Mouse (Mus musculus) heart, embryonic 13.5 days (tissue): ENCODE data around the gene Olfr393. TPM values are rescaled to one million over a fixed set of nuclear protein-coding genes. Genes with fewer than 3 reads are reported as not detected.

ENCODE experiments used
- ATAC-seq: fragments of 200-750 bp; cut with Nextera tagmentation; 2 replicates; pipeline ENCODE4 v1.8.0; 2017; ENCODE audit warnings: moderate TSS enrichment; ENCODE audit not compliant: insufficient number of reproducible peaks, low FRiP score, low TSS enrichment; ENCODE audit errors: extremely low read depth
- H3K27ac ChIP-seq: fragments of 300-500 bp; sonication (generic); replicated peaks from 2 replicates; pipeline ENCODE4 v1.5.1; 2015; ENCODE audit warnings: moderate library complexity, mild to moderate bottlenecking, inconsistent platforms
- H3K27me3 ChIP-seq: fragments of 300-500 bp; sonication (generic); replicated peaks from 2 replicates; pipeline ENCODE4 v1.6.1; 2015; ENCODE audit warnings: mild to moderate bottlenecking, inconsistent platforms
- H3K36me3 ChIP-seq: fragments of 300-500 bp; sonication (generic); 2 replicates; pipeline ENCODE4 v1.6.1; 2015; ENCODE audit warnings: mild to moderate bottlenecking, inconsistent platforms
- H3K4me1 ChIP-seq: fragments of 300-500 bp; sonication (generic); 2 replicates; pipeline ENCODE4 v1.6.1; 2015; ENCODE audit warnings: inconsistent platforms
- H3K4me2 ChIP-seq: fragments of 300-500 bp; sonication (generic); 2 replicates; pipeline ENCODE4 v1.6.1; 2015; ENCODE audit warnings: inconsistent platforms, mild to moderate bottlenecking, moderate library complexity
- H3K4me3 ChIP-seq: fragments of 300-500 bp; sonication (generic); 2 replicates; pipeline ENCODE4 v1.5.1; 2015; ENCODE audit warnings: moderate library complexity, mild to moderate bottlenecking, inconsistent platforms
- H3K9ac ChIP-seq: fragments of 300-500 bp; sonication (generic); 2 replicates; pipeline ENCODE4 v1.6.1; 2015; ENCODE audit warnings: inconsistent platforms, mild to moderate bottlenecking, moderate library complexity
- H3K9me3 ChIP-seq: fragments of 300-500 bp; sonication (generic); 2 replicates; pipeline ENCODE4 v1.6.1; 2016; ENCODE audit warnings: inconsistent platforms
- WGBS: fragments of 180-500 bp; shearing (Covaris S2); methylation state at CpG from one replicate; pipeline ENCODE4 v1.1.7; 2015; ENCODE audit warnings: mixed read lengths; 5-methylcytosine and 5-hydroxymethylcytosine counted together
- polyA plus RNA-seq: library from polyadenylated mRNA; unstranded; fragments of >200 nt; fragmentation: Nextera tagmentation; extraction: Ambion mirVana; gene quantifications from 2 replicates; pipeline ENCODE4 v1.2.1, GENCODE M21; 2015

Gene Olfr393
- polyA plus RNA-seq: not detected in 2 replicates

GRCm38 (mm10) chr11:73851354-73851753 is at the start of gene Olfr393:
Gene Olfr393, minus strand, starts transcription at chr11:73851454.
- H3K36me3 ChIP-seq: no peaks in the 10 kb centered on the region
- no peak within 1 kb of the TSS for H3K4me3 ChIP-seq
- no peak for ATAC-seq
- H3K9me3 ChIP-seq: peaks cover 14% of the 10 kb centered on the region; the same call in 1 of the 2 replicates
- no peak within 1 kb of the TSS for H3K4me2 ChIP-seq
- H3K27ac ChIP-seq: no peak within 1 kb of the TSS
- H3K9ac ChIP-seq: no peak within 1 kb of the TSS
- H3K4me1 ChIP-seq: no peaks in the 10 kb centered on the region
- no peaks in the 10 kb centered on the region for H3K27me3 ChIP-seq

- H3K4me2 ChIP-seq: no peak within 1 kb of the TSS
- H3K27me3 ChIP-seq: no peaks in the 10 kb centered on the region
- WGBS: 70% methylated on average over 1 of the region's 1 CpGs
- H3K36me3 ChIP-seq: no peaks in the 10 kb centered on the region
- no peak for ATAC-seq
- H3K9ac ChIP-seq: no peak within 1 kb of the TSS
- H3K9me3 ChIP-seq: peaks cover 13% of the 10 kb centered on the region; the same call in 1 of the 2 replicates
- no peaks in the 10 kb centered on the region for H3K4me1 ChIP-seq
- no peak within 1 kb of the TSS for H3K4me3 ChIP-seq
- no peak within 1 kb of the TSS for H3K27ac ChIP-seq
Measured at GRCm38 (mm10) chr11:73890671-73891070, 39.4 kb upstream of the Olfr393 start, which contains the start of gene Olfr394. Gene Olfr394, minus strand, starts transcription at chr11:73890771.

- Histone ChIP-seq H3K36me3 (no peaks in the 10 kb centered on the region), H3K27ac (no peak within 1 kb of the TSS), H3K27me3 (no peaks in the 10 kb centered on the region), H3K4me1 (no peaks in the 10 kb centered on the region), H3K4me2 (no peak within 1 kb of the TSS), H3K4me3 (no peak within 1 kb of the TSS), H3K9me3 (peaks cover 11% of the 10 kb centered on the region; the same call in 1 of the 2 replicates), H3K9ac (no peak within 1 kb of the TSS)
- no peak for ATAC-seq
- 75% methylated on average over 1 of the region's 1 CpGs for WGBS
Measured at GRCm38 (mm10) chr11:73816949-73817348, 34.3 kb downstream of the Olfr393 start, which contains the start of gene Olfr392. Gene Olfr392, minus strand, starts transcription at chr11:73817049.

GRCm38 (mm10) chr11:73802952-73803351 is 48.3 kb downstream of the Olfr393 start, which contains the start of gene Olfr391-ps:
Gene Olfr391-ps, minus strand, starts transcription at chr11:73803052.
- no peak for ATAC-seq
- Histone ChIP-seq H3K36me3 (no peaks in the 10 kb centered on the region), H3K4me2 (no peak within 1 kb of the TSS), H3K9ac (no peak within 1 kb of the TSS), H3K27me3 (no peaks in the 10 kb centered on the region), H3K9me3 (0 out of 2 replicates have a peak, but pooled peaks cover 5% of the 10 kb centered on the region), H3K4me1 (no peaks in the 10 kb centered on the region), H3K27ac (no peak within 1 kb of the TSS), H3K4me3 (no peak within 1 kb of the TSS)
- WGBS: 24% methylated on average over 1 of the region's 1 CpGs

Other genes with a start within 250 kb of the Olfr393 start
- gene Zfp735, start 162.7 kb downstream of the Olfr393 start, polyA plus RNA-seq: not detected in 2 replicates
- gene Olfr389, start 70.7 kb downstream of the Olfr393 start, polyA plus RNA-seq: not detected in 2 replicates
- not detected in 2 replicates for gene Olfr390, start 68.5 kb downstream of the Olfr393 start, polyA plus RNA-seq
- gene Olfr391-ps, start 48.4 kb downstream of the Olfr393 start, polyA plus RNA-seq: not detected in 2 replicates
- gene Olfr392, start 34.4 kb downstream of the Olfr393 start, polyA plus RNA-seq: not detected in 2 replicates
- not detected in 2 replicates for gene Olfr394, start 39.3 kb upstream of the Olfr393 start, polyA plus RNA-seq
- gene Olfr395, start 57.8 kb upstream of the Olfr393 start, polyA plus RNA-seq: not detected in 2 replicates
- not detected in 2 replicates for gene Olfr23, start 85.2 kb upstream of the Olfr393 start, polyA plus RNA-seq
- gene Olfr397, start 109.4 kb upstream of the Olfr393 start, polyA plus RNA-seq: not detected in 2 replicates
- gene Olfr398, start 139.0 kb upstream of the Olfr393 start, polyA plus RNA-seq: not detected in 2 replicates
- gene Olfr139, start 205.1 kb upstream of the Olfr393 start, polyA plus RNA-seq: not detected in 2 replicates
- gene Olfr399, start 205.2 kb upstream of the Olfr393 start, polyA plus RNA-seq: not detected in 2 replicates
- not detected in 2 replicates for gene Zfp616, start 218.5 kb upstream of the Olfr393 start, polyA plus RNA-seq